8 mouse cellular contexts compared by ENCODE assay signal in genomic region chr5:20637300-20637989, GRCm38 (mm10).
DNase-seq lines count a peak whose midpoint lies in the region; ATAC-seq and TF ChIP-seq lines count a peak whose summit lies in the region.

No protein-coding gene starts in this region.

- H3K4me3 ChIP-seq in forebrain, embryonic 11.5 days (ENCODE audit: low read depth, low read length) = no peak overlapping the region
- no peak overlapping the region for H3K4me3 ChIP-seq in forebrain, embryonic 10.5 days
- H3K4me3 ChIP-seq in left cerebral cortex, adult 2 months = no peak overlapping the region
- no peak overlapping the region for H3K4me3 ChIP-seq in embryonic fibroblast, embryonic 13.5 days (ENCODE audit: insufficient read depth, low read length)
- H3K4me3 ChIP-seq in midbrain, embryonic 12.5 days = no peak overlapping the region

- TF ChIP-seq CTCF in left cerebral cortex, adult 2 months (IDR thresholded peaks at IDR 0.05) = peak; percentile 62
- 0 out of 2 replicates have a peak, but pooled peaks have one; percentile 16 for TF ChIP-seq CTCF in embryonic fibroblast, embryonic 13.5 days (IDR thresholded peaks at IDR 0.05; ENCODE audit: borderline replicate concordance, insufficient read depth, low read length)

- no peak for TF ChIP-seq POLR2A in embryonic fibroblast, embryonic 13.5 days (IDR thresholded peaks at IDR 0.05; ENCODE audit: low read depth, low read length)

- DNase-seq in forebrain, embryonic 11.5 days (ENCODE audit: low spot score) = no peak
- DNase-seq in forebrain, embryonic 10.5 days (ENCODE audit: extremely low spot score, low spot score) = no peak
- no peak for DNase-seq in left cerebral cortex, adult 2 months (ENCODE audit: extremely low spot score in 1 of 2, low spot score in 2 of 2)
- no peak for DNase-seq in left cerebral cortex, adult 8-10 months (ENCODE audit: low spot score in 2 of 2)
- DNase-seq in spleen, postnatal 36 days (ENCODE audit: low spot score in 2 of 2) = no peak
- DNase-seq in adrenal gland, adult 8-10 months = no peak

- H3K36me3 ChIP-seq in forebrain, embryonic 11.5 days (ENCODE audit: control insufficient read depth, insufficient read depth, low read length) = no peaks in the 10 kb centered on the region
- no peaks in the 10 kb centered on the region for H3K36me3 ChIP-seq in forebrain, embryonic 10.5 days (replicated peaks)
- H3K36me3 ChIP-seq in midbrain, embryonic 12.5 days = no peaks in the 10 kb centered on the region

- WGBS in forebrain, embryonic 11.5 days = 82% methylated on average over 5 of the region's 5 CpGs
- 89% methylated on average over 5 of the region's 5 CpGs for WGBS in forebrain, embryonic 10.5 days
- 80% methylated on average over 5 of the region's 5 CpGs for WGBS in midbrain, embryonic 12.5 days

- ATAC-seq in forebrain, embryonic 11.5 days (replicated peaks; ENCODE audit: low FRiP score) = 0 out of 2 replicates have a peak, but pooled peaks have one; percentile 30
- ATAC-seq in midbrain, embryonic 12.5 days (ENCODE audit: low FRiP score, low read depth) = 0 out of 2 replicates have a peak, but pooled peaks have one; percentile 41

- no peak overlapping the region for H3K9ac ChIP-seq in forebrain, embryonic 11.5 days (ENCODE audit: low read length)
- H3K9ac ChIP-seq in midbrain, embryonic 12.5 days (replicated peaks) = no peak overlapping the region

- intact Hi-C loops in left cerebral cortex, adult 2 months (cut with DNase I) = no loop called here

- H3K9me3 ChIP-seq in forebrain, embryonic 11.5 days (ENCODE audit: control insufficient read depth, low read length) = no peaks in the 10 kb centered on the region
- no peaks in the 10 kb centered on the region for H3K9me3 ChIP-seq in forebrain, embryonic 10.5 days
- H3K9me3 ChIP-seq in midbrain, embryonic 12.5 days = no peaks in the 10 kb centered on the region

- no peak overlapping the region for H3K4me2 ChIP-seq in forebrain, embryonic 11.5 days (ENCODE audit: low read depth, low read length, severe bottlenecking)
- no peak overlapping the region for H3K4me2 ChIP-seq in midbrain, embryonic 12.5 days (replicated peaks)

- no peak overlapping the region for H3K27ac ChIP-seq in forebrain, embryonic 11.5 days (ENCODE audit: low read depth, low read length)
- no peak overlapping the region for H3K27ac ChIP-seq in forebrain, embryonic 10.5 days
- no peak overlapping the region for H3K27ac ChIP-seq in left cerebral cortex, adult 2 months
- no peak overlapping the region for H3K27ac ChIP-seq in embryonic fibroblast, embryonic 13.5 days (ENCODE audit: insufficient read depth, low read length)
- no peak overlapping the region for H3K27ac ChIP-seq in midbrain, embryonic 12.5 days (replicated peaks)

- no peaks in the 10 kb centered on the region for H3K27me3 ChIP-seq in forebrain, embryonic 11.5 days (ENCODE audit: control insufficient read depth, insufficient read depth, low read length)
- no peaks in the 10 kb centered on the region for H3K27me3 ChIP-seq in forebrain, embryonic 10.5 days (ENCODE audit: poor library complexity, severe bottlenecking)
- no peaks in the 10 kb centered on the region for H3K27me3 ChIP-seq in midbrain, embryonic 12.5 days

- H3K4me1 ChIP-seq in forebrain, embryonic 11.5 days (replicated peaks; ENCODE audit: control insufficient read depth, insufficient read depth, low read length) = no peaks in the 10 kb centered on the region
- H3K4me1 ChIP-seq in forebrain, embryonic 10.5 days = peaks cover 10% of the 10 kb centered on the region
- peaks cover 5% of the 10 kb centered on the region; the same call in 1 of the 2 replicates for H3K4me1 ChIP-seq in embryonic fibroblast, embryonic 13.5 days (ENCODE audit: control insufficient read depth, insufficient read depth, low read length)
- H3K4me1 ChIP-seq in midbrain, embryonic 12.5 days = peaks cover 3% of the 10 kb centered on the region; the same call in 1 of the 2 replicates
